Mouse (Mus musculus): Measurements from ENCODE around the gene Mrpl46. TPM values are rescaled to one million over a fixed set of nuclear protein-coding genes. Genes with fewer than 3 reads are reported as not detected.

The Mrpl46 gene
- polyA plus RNA-seq, 1 experiment: 13.7 TPM

DNA sequence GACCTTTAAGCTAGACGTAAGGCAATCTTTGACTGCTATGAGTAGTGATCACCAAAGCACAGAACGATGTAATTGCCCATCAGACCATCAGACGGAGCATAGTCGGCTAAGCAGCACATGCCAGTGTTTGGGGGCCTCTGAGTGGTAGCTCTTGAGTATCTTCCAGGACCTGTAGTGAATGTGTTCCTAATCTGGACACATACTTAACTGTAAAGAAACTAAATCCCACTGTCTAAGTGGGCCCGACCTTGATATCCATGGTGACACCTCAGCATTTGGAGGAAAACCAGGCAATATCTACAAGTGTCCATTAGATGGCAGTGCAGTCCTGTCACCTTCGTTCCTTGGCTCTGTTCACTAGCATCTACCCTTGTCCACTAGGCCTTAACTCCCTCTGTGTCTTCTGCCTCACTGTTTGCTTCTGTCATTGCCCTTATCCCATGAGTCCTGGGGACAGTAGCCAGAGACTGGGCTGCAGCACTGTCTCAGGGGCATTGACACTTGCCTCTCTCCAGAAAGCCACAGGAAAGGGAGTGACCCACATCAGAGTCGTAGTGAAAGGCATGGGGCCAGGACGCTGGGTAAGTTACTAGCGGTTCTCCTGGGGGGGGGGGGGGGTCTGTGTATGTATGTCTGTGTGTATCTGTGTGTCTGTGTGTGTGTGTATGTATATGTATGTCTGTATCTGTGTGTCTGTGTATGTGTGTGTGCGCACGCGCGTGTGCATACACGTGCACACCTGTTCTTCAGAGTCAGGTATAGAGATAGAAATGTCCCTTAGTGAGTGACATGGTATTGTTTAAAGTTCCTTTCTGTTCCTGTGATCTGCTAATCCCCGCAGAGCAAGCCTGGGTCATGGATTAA is 8.3 kb upstream of the Mrpl46 start:
- H3K36me3 ChIP-seq (ENCODE audit: control insufficient read depth, insufficient read depth, low read length): no peaks in the 10 kb centered on the region
- TF ChIP-seq POLR2A (IDR thresholded peaks at IDR 0.05; ENCODE audit: control insufficient read depth, low read depth, low read length) (no peak), CTCF (IDR thresholded peaks at IDR 0.05; ENCODE audit: control insufficient read depth, insufficient read depth, insufficient replicate concordance, low read depth, low read length) (peak; percentile 37; the same call in 1 of the 2 replicates)
- no peak overlapping the region for H3K4me3 ChIP-seq (ENCODE audit: control insufficient read depth, low read depth, low read length)

DNA sequence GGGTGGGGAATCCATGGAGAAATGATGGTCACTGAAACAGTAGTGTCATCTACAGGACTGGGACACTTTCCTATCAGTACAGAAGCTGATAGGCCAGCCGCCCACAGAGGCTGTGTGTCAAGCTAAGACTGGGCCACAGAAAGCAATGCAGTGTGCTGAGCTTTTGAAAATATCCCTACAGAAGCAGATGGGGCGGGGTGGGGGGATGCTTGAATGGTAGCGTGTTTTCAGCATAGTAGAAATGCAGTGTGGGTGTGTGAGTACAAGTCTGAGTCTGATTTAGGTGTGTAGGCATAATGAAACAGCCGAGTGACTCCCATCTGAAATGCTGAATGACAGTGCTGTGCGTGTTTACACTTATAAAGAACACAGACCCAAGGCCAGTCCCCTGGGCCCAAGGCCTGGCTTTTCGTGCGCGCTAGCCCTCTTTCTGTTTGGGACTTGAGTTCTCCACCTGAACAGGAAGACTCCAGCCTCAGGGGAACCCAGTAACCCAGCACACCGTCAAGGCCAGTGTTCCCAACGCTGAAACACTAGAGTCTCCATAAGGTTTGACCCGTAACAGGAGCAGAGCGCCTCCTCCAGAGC is 4.6 kb upstream of the Mrpl46 start:
- no peaks in the 10 kb centered on the region for H3K4me1 ChIP-seq (ENCODE audit: control insufficient read depth, insufficient read depth, low read length)
- H3K27ac ChIP-seq (ENCODE audit: control insufficient read depth, insufficient read depth, low read depth, low read length): no peak overlapping the region
- TF ChIP-seq POLR2A (IDR thresholded peaks at IDR 0.05; ENCODE audit: control insufficient read depth, low read depth, low read length): no peak
- no peak for TF ChIP-seq CTCF (IDR thresholded peaks at IDR 0.05; ENCODE audit: control insufficient read depth, insufficient read depth, insufficient replicate concordance, low read depth, low read length)
- no peaks in the 10 kb centered on the region for H3K36me3 ChIP-seq (ENCODE audit: control insufficient read depth, insufficient read depth, low read length)
- no peak overlapping the region for H3K4me3 ChIP-seq (ENCODE audit: control insufficient read depth, low read depth, low read length)
- no peaks in the 10 kb centered on the region for H3K27me3 ChIP-seq (ENCODE audit: control insufficient read depth, insufficient read depth, low read length)

More for the DNA sequence above, 8.3 kb upstream of the Mrpl46 start:
- Histone ChIP-seq H3K27me3 (ENCODE audit: control insufficient read depth, insufficient read depth, low read length) (no peaks in the 10 kb centered on the region), H3K27ac (ENCODE audit: control insufficient read depth, insufficient read depth, low read depth, low read length) (no peak overlapping the region), H3K4me1 (ENCODE audit: control insufficient read depth, insufficient read depth, low read length) (no peaks in the 10 kb centered on the region)

DNA sequence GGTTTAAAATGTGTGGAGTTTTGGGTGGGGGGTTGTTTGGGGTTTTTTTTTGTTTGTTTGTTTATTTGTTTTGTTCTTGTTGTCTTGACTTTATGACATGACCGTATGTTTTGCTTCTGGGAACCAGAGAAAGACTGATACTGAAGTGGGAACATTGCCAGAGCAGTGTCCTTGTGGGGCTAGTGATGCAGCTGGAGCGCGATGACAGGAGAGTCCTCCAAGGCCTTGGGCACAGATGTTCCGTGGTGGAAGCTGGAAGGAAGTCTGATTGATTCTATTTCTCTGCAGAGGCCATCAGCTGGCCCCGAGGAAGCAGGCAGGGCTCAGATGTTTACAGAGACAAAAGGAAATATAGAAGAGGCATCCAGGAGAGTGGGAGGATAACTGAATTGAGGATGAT is 2.6 kb upstream of the Mrpl46 start:
- no peak for TF ChIP-seq POLR2A (IDR thresholded peaks at IDR 0.05; ENCODE audit: control insufficient read depth, low read depth, low read length)
- TF ChIP-seq CTCF (IDR thresholded peaks at IDR 0.05; ENCODE audit: control insufficient read depth, insufficient read depth, insufficient replicate concordance, low read depth, low read length): no peak
- no peaks in the 10 kb centered on the region for H3K36me3 ChIP-seq (ENCODE audit: control insufficient read depth, insufficient read depth, low read length)
- H3K27me3 ChIP-seq (ENCODE audit: control insufficient read depth, insufficient read depth, low read length): no peaks in the 10 kb centered on the region
- H3K4me3 ChIP-seq (ENCODE audit: control insufficient read depth, low read depth, low read length): no peak overlapping the region
- H3K4me1 ChIP-seq (ENCODE audit: control insufficient read depth, insufficient read depth, low read length): no peaks in the 10 kb centered on the region
- no peak overlapping the region for H3K27ac ChIP-seq (ENCODE audit: control insufficient read depth, insufficient read depth, low read depth, low read length)

DNA sequence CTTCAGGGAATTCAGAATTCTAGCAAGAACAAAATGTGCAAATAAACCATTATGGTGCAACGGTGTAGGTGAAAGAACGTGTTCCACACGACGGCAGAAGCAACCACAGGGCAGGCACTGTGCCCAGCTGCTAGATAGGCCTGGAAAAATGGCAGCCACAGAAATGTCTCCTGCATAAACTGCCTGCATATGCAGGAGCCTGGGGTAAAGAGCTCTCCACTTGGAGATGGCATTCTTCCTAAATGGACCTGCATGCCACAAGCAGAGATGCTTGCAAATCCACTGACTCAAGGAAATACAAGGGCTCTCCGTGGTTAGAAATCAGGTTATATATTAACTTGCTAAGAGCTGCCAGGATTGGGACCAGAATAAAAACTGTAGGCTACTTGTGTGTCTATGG is 4.6 kb downstream of the Mrpl46 start:
- Histone ChIP-seq H3K27ac (ENCODE audit: control insufficient read depth, insufficient read depth, low read depth, low read length) (no peak overlapping the region), H3K36me3 (ENCODE audit: control insufficient read depth, insufficient read depth, low read length) (peaks cover 6% of the 10 kb centered on the region), H3K27me3 (ENCODE audit: control insufficient read depth, insufficient read depth, low read length) (no peaks in the 10 kb centered on the region), H3K4me3 (ENCODE audit: control insufficient read depth, low read depth, low read length) (no peak overlapping the region), H3K4me1 (ENCODE audit: control insufficient read depth, insufficient read depth, low read length) (no peaks in the 10 kb centered on the region)
- no peak for TF ChIP-seq POLR2A (IDR thresholded peaks at IDR 0.05; ENCODE audit: control insufficient read depth, low read depth, low read length)
- no peak for TF ChIP-seq CTCF (IDR thresholded peaks at IDR 0.05; ENCODE audit: control insufficient read depth, insufficient read depth, insufficient replicate concordance, low read depth, low read length)

DNA sequence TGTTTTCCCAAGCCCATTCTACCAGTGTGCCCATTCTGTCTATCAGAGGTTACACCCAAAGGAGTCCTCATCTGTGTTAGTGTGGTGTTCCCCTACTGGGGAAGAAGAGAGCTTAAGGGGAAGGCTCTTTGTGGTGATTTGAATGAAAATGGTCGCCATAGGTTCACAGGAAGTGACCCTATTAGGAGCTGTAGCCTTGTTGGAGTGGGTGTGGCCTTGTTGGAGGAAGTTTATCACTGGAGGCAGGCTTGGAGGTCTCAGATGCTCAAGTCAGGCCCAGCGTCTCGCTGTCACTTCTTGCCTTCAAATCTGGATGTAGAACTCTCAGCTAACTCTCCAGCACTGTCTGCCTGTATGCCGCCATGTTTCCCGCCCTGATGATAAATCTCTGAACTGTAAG is 12.4 kb downstream of the Mrpl46 start:
- peaks cover 2% of the 10 kb centered on the region; the same call in 1 of the 2 replicates for H3K36me3 ChIP-seq (ENCODE audit: control insufficient read depth, insufficient read depth, low read length)
- TF ChIP-seq POLR2A (IDR thresholded peaks at IDR 0.05; ENCODE audit: control insufficient read depth, low read depth, low read length) (no peak), CTCF (IDR thresholded peaks at IDR 0.05; ENCODE audit: control insufficient read depth, insufficient read depth, insufficient replicate concordance, low read depth, low read length) (no peak)
- no peaks in the 10 kb centered on the region for H3K27me3 ChIP-seq (ENCODE audit: control insufficient read depth, insufficient read depth, low read length)
- H3K4me3 ChIP-seq (ENCODE audit: control insufficient read depth, low read depth, low read length): no peak overlapping the region
- H3K4me1 ChIP-seq (ENCODE audit: control insufficient read depth, insufficient read depth, low read length): peaks cover 3% of the 10 kb centered on the region; the same call in 1 of the 2 replicates
- no peak overlapping the region for H3K27ac ChIP-seq (ENCODE audit: control insufficient read depth, insufficient read depth, low read depth, low read length)

DNA sequence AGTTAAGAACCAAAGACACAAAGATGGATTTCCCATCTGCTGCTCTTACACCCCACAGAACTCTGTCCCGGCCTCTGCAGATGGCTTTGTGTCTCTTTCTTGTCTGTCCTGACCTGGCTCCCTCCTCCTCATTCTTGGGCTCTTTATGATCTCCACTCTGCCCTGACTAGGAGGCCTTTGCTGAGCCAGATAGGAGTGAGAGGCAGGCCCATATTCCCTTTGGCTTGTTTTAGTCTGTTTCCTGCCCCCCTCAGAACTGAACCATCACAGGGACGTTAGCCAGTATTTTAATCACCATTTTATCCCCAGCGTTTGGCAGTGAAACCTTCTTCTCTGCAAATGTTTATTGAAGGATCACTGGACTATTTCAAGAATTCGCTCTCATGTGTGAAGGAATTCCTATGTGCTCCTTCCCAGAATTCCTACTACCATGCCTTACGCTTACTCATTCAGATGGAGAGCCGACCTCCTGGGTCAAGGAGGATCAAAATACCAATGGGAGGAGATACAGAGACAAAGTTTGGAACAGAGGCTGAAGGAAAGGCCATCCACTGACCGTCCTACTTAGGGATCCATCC is 14.2 kb downstream of the Mrpl46 start:
- Histone ChIP-seq H3K4me3 (ENCODE audit: control insufficient read depth, low read depth, low read length) (no peak overlapping the region), H3K27ac (ENCODE audit: control insufficient read depth, insufficient read depth, low read depth, low read length) (no peak overlapping the region), H3K36me3 (ENCODE audit: control insufficient read depth, insufficient read depth, low read length) (no peaks in the 10 kb centered on the region), H3K27me3 (ENCODE audit: control insufficient read depth, insufficient read depth, low read length) (no peaks in the 10 kb centered on the region), H3K4me1 (ENCODE audit: control insufficient read depth, insufficient read depth, low read length) (peaks cover 5% of the 10 kb centered on the region; the same call in 1 of the 2 replicates)
- TF ChIP-seq CTCF (IDR thresholded peaks at IDR 0.05; ENCODE audit: control insufficient read depth, insufficient read depth, insufficient replicate concordance, low read depth, low read length) (no peak), POLR2A (IDR thresholded peaks at IDR 0.05; ENCODE audit: control insufficient read depth, low read depth, low read length) (no peak)

DNA sequence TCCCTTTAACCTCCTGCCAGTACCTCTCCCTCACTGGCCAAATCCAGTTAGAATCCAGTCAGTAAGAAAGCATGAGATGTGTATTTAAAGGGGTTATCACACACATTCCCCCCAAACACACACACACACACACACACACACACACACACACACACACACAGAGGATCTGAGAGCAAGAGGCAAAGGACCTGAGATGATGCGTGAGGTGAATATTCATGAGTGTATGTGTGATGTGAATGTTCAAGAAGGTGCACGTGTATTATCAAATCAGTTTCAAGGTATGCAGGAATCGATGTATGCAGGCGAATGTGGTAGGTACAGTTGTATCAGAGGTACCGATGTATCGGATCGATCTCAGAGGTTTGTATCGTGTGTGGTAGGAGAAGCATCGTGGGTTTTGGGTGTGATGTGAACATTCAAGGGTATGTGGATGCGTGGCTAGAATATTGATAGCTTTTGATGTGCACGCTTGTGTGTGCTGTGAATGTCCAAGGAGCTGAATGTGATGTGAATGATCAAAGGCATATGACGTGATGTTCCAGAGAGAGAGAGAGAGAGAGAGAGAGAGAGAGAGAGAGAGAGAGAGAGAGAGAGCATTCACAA is 15.3 kb downstream of the Mrpl46 start:
- H3K4me3 ChIP-seq (ENCODE audit: control insufficient read depth, low read depth, low read length): no peak overlapping the region
- no peaks in the 10 kb centered on the region for H3K27me3 ChIP-seq (ENCODE audit: control insufficient read depth, insufficient read depth, low read length)
- no peaks in the 10 kb centered on the region for H3K36me3 ChIP-seq (ENCODE audit: control insufficient read depth, insufficient read depth, low read length)
- H3K27ac ChIP-seq (ENCODE audit: control insufficient read depth, insufficient read depth, low read depth, low read length): no peak overlapping the region
- TF ChIP-seq CTCF (IDR thresholded peaks at IDR 0.05; ENCODE audit: control insufficient read depth, insufficient read depth, insufficient replicate concordance, low read depth, low read length): no peak
- no peak for TF ChIP-seq POLR2A (IDR thresholded peaks at IDR 0.05; ENCODE audit: control insufficient read depth, low read depth, low read length)
- H3K4me1 ChIP-seq (ENCODE audit: control insufficient read depth, insufficient read depth, low read length): peaks cover 5% of the 10 kb centered on the region; the same call in 1 of the 2 replicates
